Comparison of ENCODE assay signal across 8 mouse cellular contexts in the genomic region with DNA sequence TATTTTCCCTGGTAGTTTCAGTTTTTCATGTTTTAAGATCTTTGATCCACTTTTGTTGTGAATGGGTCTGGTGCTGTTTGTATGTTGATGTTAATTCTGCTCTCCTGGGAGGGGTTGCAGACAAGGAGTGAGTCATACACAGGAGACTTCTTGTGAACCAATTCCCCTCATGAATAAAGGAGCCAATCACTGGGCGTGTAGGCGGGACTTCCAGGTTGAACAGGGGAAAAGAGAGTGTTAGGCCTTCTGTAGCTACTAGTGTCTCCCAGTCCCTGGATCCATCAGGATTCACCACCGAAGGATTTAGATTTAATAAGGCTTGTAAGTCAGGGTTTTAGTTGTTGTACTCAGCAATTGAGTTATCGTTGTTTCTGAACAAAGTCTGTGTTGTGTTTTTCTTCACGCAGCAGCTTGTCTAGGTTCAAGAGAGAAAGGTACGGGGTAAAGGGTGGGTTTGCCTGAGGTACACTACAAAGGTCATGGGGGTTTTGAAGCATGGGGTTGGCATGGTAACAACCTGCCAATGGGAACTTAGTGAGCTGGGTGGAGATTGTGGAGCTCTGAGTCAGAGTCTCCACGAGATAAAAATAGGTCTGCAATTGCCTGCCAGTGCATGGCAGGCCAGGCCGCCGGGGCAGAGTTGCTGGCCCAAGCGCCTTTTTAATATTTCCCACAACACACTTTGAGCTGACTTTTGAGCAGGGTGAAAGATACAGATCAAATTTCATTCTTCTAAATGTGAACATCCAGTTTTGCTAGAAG.
DNase-seq lines count a peak whose midpoint lies in the region; ATAC-seq lines count a peak whose summit lies in the region.

No protein-coding gene starts in this region.

- no peaks in the 10 kb centered on the region for H3K9me3 ChIP-seq in stomach, embryonic 15.5 days

- H3K27me3 ChIP-seq in stomach, embryonic 15.5 days (replicated peaks) = no peaks in the 10 kb centered on the region

- H3K9ac ChIP-seq in stomach, embryonic 15.5 days = no peak overlapping the region

- DNase-seq in urinary bladder, adult 18-20 months (ENCODE audit: low spot score in 2 of 2) = peak; percentile 9 to 25
- no peak for DNase-seq in urinary bladder, postnatal 10 days (ENCODE audit: low spot score)
- DNase-seq in gastrocnemius, postnatal 10 days = peak; percentile 28
- DNase-seq in kidney, adult 18-20 months = peak; percentile 17
- DNase-seq in frontal cortex, postnatal 36 days (ENCODE audit: low spot score in 2 of 2) = no peak
- DNase-seq in layer of hippocampus, adult 18-20 months (ENCODE audit: low spot score in 2 of 2) = no peak
- DNase-seq in right cerebral cortex, postnatal 36 days (ENCODE audit: low spot score in 2 of 2) = no peak

- H3K4me1 ChIP-seq in stomach, embryonic 15.5 days = no peaks in the 10 kb centered on the region

- H3K4me3 ChIP-seq in stomach, embryonic 15.5 days (replicated peaks) = no peak overlapping the region

- H3K36me3 ChIP-seq in stomach, embryonic 15.5 days = peaks cover 4% of the 10 kb centered on the region; the same call in 1 of the 2 replicates

- no peak overlapping the region for H3K4me2 ChIP-seq in stomach, embryonic 15.5 days

- WGBS in stomach, embryonic 15.5 days = 80% methylated on average over 10 of the region's 10 CpGs

- peak; percentile 31; the same call in 1 of the 2 replicates for ATAC-seq in stomach, embryonic 15.5 days (ENCODE audit: insufficient read depth, low FRiP score, low read depth)

- H3K27ac ChIP-seq in stomach, embryonic 15.5 days = no peak overlapping the region

Comparison
In these comparisons a context has a peak if more than half of its experiments do, and no peak if none do; other contexts are left out.
1. DNase-seq: peak in urinary bladder, adult 18-20 months (2 of 2), gastrocnemius, postnatal 10 days (single experiment) and kidney, adult 18-20 months (single experiment); none in urinary bladder, postnatal 10 days (single experiment), frontal cortex, postnatal 36 days (0 of 2), layer of hippocampus, adult 18-20 months (0 of 2) and right cerebral cortex, postnatal 36 days (0 of 2).